Comparison of ENCODE assay signal across 19 mouse cellular contexts in the genomic region with DNA sequence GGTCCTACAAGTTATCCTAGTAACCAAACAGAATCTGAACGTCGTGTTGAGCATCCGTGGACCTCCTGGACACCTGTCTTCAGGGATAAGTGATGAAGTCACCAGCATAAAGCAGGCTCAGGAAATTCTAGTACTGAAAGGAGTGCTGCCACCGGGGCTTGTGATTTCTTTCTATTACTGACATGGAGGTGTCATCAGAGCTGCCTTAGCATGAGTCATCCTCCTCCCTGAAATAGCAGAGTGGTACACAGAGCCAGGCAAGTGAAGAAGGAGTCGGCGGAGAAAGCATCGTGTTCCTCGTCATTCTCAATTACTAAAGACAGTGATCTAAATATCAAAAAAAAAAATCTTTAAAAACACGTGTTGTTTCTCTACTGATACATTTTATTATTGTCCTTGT.
DNase-seq lines count a peak whose midpoint lies in the region; ATAC-seq and TF ChIP-seq lines count a peak whose summit lies in the region.
"Had no signal": no experiment of that assay in that cellular context is flagged by ENCODE, and none has a peak within 500 bp of the region (broad histone marks: within the 10 kb centered on the region; RNA-seq: fewer than 3 reads in every experiment).

No protein-coding gene starts in this region.

- peak; percentile 38; the same call in 1 of the 2 replicates for ATAC-seq in forebrain, postnatal 0 days
- no peak for ATAC-seq in hindbrain, embryonic 11.5 days (ENCODE audit: low FRiP score)
- ATAC-seq: forebrain, embryonic 13.5 days; midbrain, embryonic 13.5 days had no signal

- no peak for DNase-seq in forebrain, postnatal 0 days
- DNase-seq in forebrain, embryonic 10.5 days (ENCODE audit: extremely low spot score, low spot score), result no peak
- peak; percentile 92 for DNase-seq in brain, adult 2 months (ENCODE audit: low read depth, low spot score)
- peak; percentile 13 to 25 for DNase-seq in frontal cortex, postnatal 25 days (ENCODE audit: low spot score in 2 of 2)
- peak; percentile 62 to 65 for DNase-seq in right cerebral cortex, adult 2 months (ENCODE audit: low spot score in 2 of 2)
- no peak for DNase-seq in hindbrain, embryonic 11.5 days (ENCODE audit: low spot score)
- no peak for DNase-seq in embryo, embryonic 11 days
- DNase-seq: adrenal gland, postnatal 25 days; B cell, adult 2 months; cerebellum, postnatal 10 days; gastrocnemius, postnatal 10 days; heart, adult 18-20 months; kidney, adult 9 months; kidney, postnatal 36 days had no signal

- no peak overlapping the region for H3K27ac ChIP-seq in forebrain, postnatal 0 days (ENCODE audit: low read depth, low read length)
- H3K27ac ChIP-seq in forebrain, embryonic 10.5 days, result no peak overlapping the region
- H3K27ac ChIP-seq in hindbrain, embryonic 11.5 days (ENCODE audit: low read depth, low read length), result no peak overlapping the region
- H3K27ac ChIP-seq: forebrain, embryonic 13.5 days; limb, embryonic 12.5 days; liver, embryonic 14.5 days; midbrain, embryonic 13.5 days had no signal

- WGBS in forebrain, postnatal 0 days, result 82% methylated on average over 9 of the region's 9 CpGs
- 83% methylated on average over 9 of the region's 9 CpGs for WGBS in forebrain, embryonic 10.5 days
- WGBS in hindbrain, embryonic 11.5 days, result 86% methylated on average over 9 of the region's 9 CpGs

- no peaks in the 10 kb centered on the region for H3K36me3 ChIP-seq in forebrain, postnatal 0 days (ENCODE audit: insufficient read depth)
- no peaks in the 10 kb centered on the region for H3K36me3 ChIP-seq in forebrain, embryonic 10.5 days (replicated peaks)
- H3K36me3 ChIP-seq in hindbrain, embryonic 11.5 days (ENCODE audit: control insufficient read depth, insufficient read depth, low read length), result no peaks in the 10 kb centered on the region
- H3K36me3 ChIP-seq: limb, embryonic 12.5 days; midbrain, embryonic 13.5 days had no signal

- no peak overlapping the region for H3K4me2 ChIP-seq in forebrain, postnatal 0 days (ENCODE audit: low read depth)
- H3K4me2 ChIP-seq in hindbrain, embryonic 11.5 days (replicated peaks; ENCODE audit: low read depth, low read length), result no peak overlapping the region
- H3K4me2 ChIP-seq: forebrain, embryonic 13.5 days; limb, embryonic 12.5 days; midbrain, embryonic 13.5 days had no signal

- H3K4me1 ChIP-seq in forebrain, postnatal 0 days (ENCODE audit: insufficient read depth), result no peaks in the 10 kb centered on the region
- no peaks in the 10 kb centered on the region for H3K4me1 ChIP-seq in forebrain, embryonic 10.5 days
- H3K4me1 ChIP-seq in hindbrain, embryonic 11.5 days (replicated peaks; ENCODE audit: control insufficient read depth, insufficient read depth, low read length), result no peaks in the 10 kb centered on the region
- H3K4me1 ChIP-seq: forebrain, embryonic 13.5 days; limb, embryonic 12.5 days; midbrain, embryonic 13.5 days had no signal

- TF ChIP-seq CTCF in forebrain, postnatal 0 days (IDR thresholded peaks at IDR 0.05; ENCODE audit: low read depth), result no peak

- no peak overlapping the region for H3K4me3 ChIP-seq in forebrain, postnatal 0 days (ENCODE audit: low read depth, low read length)
- H3K4me3 ChIP-seq in forebrain, embryonic 10.5 days, result no peak overlapping the region
- no peak overlapping the region for H3K4me3 ChIP-seq in hindbrain, embryonic 11.5 days (ENCODE audit: low read depth, low read length)
- H3K4me3 ChIP-seq: forebrain, embryonic 13.5 days; limb, embryonic 12.5 days; midbrain, embryonic 13.5 days; myocyte had no signal

- H3K9me3 ChIP-seq in forebrain, postnatal 0 days (ENCODE audit: low read length), result no peaks in the 10 kb centered on the region
- H3K9me3 ChIP-seq in forebrain, embryonic 10.5 days, result no peaks in the 10 kb centered on the region
- no peaks in the 10 kb centered on the region for H3K9me3 ChIP-seq in hindbrain, embryonic 11.5 days (ENCODE audit: control insufficient read depth, low read length)
- H3K9me3 ChIP-seq: forebrain, embryonic 13.5 days; limb, embryonic 12.5 days; midbrain, embryonic 13.5 days had no signal

- H3K9ac ChIP-seq in forebrain, postnatal 0 days, result no peak overlapping the region
- H3K9ac ChIP-seq in hindbrain, embryonic 11.5 days (ENCODE audit: low read depth, low read length), result no peak overlapping the region
- H3K9ac ChIP-seq: forebrain, embryonic 13.5 days; limb, embryonic 12.5 days; liver, embryonic 14.5 days; midbrain, embryonic 13.5 days had no signal

- H3K27me3 ChIP-seq in forebrain, postnatal 0 days (ENCODE audit: insufficient read depth, low read length), result no peaks in the 10 kb centered on the region
- H3K27me3 ChIP-seq in forebrain, embryonic 10.5 days (ENCODE audit: poor library complexity, severe bottlenecking), result no peaks in the 10 kb centered on the region
- no peaks in the 10 kb centered on the region for H3K27me3 ChIP-seq in hindbrain, embryonic 11.5 days (ENCODE audit: control insufficient read depth, insufficient read depth, low read length)
- H3K27me3 ChIP-seq: forebrain, embryonic 13.5 days; limb, embryonic 12.5 days; midbrain, embryonic 13.5 days had no signal

Comparison
In these comparisons a context has a peak if more than half of its experiments do, and no peak if none do; other contexts are left out.
1. DNase-seq: peak in brain, adult 2 months (single experiment), frontal cortex, postnatal 25 days (2 of 2) and right cerebral cortex, adult 2 months (2 of 2); none in forebrain, postnatal 0 days (single experiment), forebrain, embryonic 10.5 days (single experiment), hindbrain, embryonic 11.5 days (single experiment) and embryo, embryonic 11 days (single experiment).